Mouse (Mus musculus) brain, embryonic 14.5 days (tissue): Measurements from ENCODE around the gene Stat5b.

Source experiments
- CTCF ChIP-seq: fragments of 200-500 bp; IDR thresholded peaks from 2 replicates; pipeline ENCODE4 v1.5.1; 2012; ENCODE audit warnings: inconsistent platforms, mild to moderate bottlenecking, moderate library complexity, borderline replicate concordance; ENCODE audit not compliant: insufficient read depth, insufficient read length; ENCODE audit errors: extremely low read depth
- POLR2A ChIP-seq: fragments of 200-500 bp; IDR thresholded peaks from 2 replicates; pipeline ENCODE4 v1.6.1; 2012; ENCODE audit warnings: mild to moderate bottlenecking, inconsistent platforms, borderline replicate concordance; ENCODE audit not compliant: poor library complexity, insufficient read depth, insufficient read length, severe bottlenecking; ENCODE audit errors: extremely low read depth

- TF ChIP-seq CTCF (no peak), POLR2A (no peak)
These were observed 1.6 kb upstream of the Stat5b start for GRCm38 (mm10) chr11:100852088-100852487.
